Mouse (Mus musculus) liver, postnatal 0 days (tissue): ENCODE data around the gene Zcchc14.
A peak's percentile ranks its signal among the peaks of the same experiment; 100 is the strongest.

Experiments
- CTCF ChIP-seq: sonication (generic); IDR thresholded peaks from 2 replicates; pipeline ENCODE4 v1.5.1; 2016; ENCODE audit warnings: antibody characterized with exemption, low read depth
- EP300 ChIP-seq: IDR thresholded peaks from 2 replicates; pipeline ENCODE4 v1.6.1; 2016; ENCODE audit warnings: antibody characterized with exemption, low read depth, mild to moderate bottlenecking

GRCm38 (mm10) chr8:121694453-121694852 lies 41.8 kb upstream of the Zcchc14 start:
- TF ChIP-seq CTCF, result peak; percentile 87
- TF ChIP-seq EP300, result no peak
